Mouse (Mus musculus): ENCODE measurements around the gene Cdh11.

- TF ChIP-seq CTCF (conservative IDR thresholded peaks at IDR 0.05; ENCODE audit: insufficient read depth, insufficient read length, low read depth, low read length) = no peak
- TF ChIP-seq POLR2A (IDR thresholded peaks at IDR 0.05; ENCODE audit: low read depth, low read length) = no peak
Observed at GRCm38 (mm10) chr8:102738395-102738794, 47.0 kb downstream of the Cdh11 start.

All from kidney, adult 2 months (tissue).